Mouse (Mus musculus) natural killer cell, adult 2 months (primary cell): ENCODE results near the gene Soat1.
"Not testable (repeated sequence)": the region's sequence is repeated elsewhere in the genome, so short reads cannot be mapped to it uniquely, and the experiment has no call there.

Experiments used
- DNase-seq, 2 experiments: peaks; one replicate each; pipeline ENCODE4 v3.0.0; 2022; ENCODE audit warnings: low spot score in 2 of 2

Gene Soat1

DNA sequence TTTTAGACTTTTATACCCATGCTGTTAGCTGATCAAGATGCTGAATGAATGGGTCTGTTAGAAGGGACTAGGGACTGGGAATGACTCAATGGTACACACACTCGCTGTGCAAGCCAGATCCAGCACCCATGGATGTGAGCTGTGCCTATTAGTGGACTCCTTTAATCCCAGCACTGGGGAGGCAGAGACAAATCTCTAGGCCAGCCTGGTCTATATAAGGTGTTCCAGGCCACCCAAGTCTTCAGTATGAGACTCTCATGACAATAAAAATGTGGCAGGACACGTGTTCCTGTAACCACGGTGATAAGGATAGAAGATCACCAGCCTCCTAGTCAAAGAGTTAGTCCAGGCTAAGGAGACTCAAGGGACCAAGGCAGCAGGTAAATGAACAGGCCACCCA, 50.1 kb downstream of the Soat1 start:
- DNase-seq: no peak

DNA sequence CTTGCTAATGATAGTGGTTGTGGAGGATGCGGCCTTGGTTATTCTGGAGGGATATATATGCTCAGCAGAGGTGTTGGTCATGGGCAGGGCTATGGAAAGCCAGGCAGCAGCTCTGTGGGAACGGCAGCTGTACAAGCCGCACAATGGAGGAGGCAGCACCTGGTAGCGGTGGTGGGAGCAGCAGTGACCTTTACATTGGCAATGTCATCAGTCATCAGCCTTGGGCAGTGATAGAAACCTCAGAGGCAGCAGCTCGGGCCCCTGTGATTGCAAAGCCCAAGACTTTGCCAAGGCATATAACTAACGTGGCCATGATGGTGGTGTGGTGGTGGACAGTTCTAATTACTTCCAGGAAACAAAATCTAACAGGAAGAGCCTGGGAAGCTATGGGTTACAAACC, 50.6 kb downstream of the Soat1 start:
- no peak for DNase-seq

DNA sequence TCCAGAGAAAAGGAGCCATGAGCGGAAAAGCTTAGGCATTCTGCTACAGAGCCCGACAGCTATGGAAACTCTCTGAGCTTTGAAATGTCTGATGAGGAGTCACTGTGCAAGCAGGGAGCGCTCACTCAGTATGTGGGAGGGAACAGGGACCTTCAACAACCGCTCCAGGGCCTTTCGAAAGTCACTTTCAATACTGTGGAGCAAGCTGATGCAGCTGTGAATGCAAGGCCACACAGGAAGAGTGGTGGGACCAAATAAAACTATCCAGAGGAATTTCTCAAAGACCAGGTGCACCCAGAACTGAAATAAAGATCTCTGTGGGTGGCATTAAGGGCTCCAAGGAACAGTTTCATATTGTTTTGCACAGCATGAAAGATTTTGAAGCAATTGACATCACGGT, 51.3 kb downstream of the Soat1 start:
- DNase-seq: no peak

DNA sequence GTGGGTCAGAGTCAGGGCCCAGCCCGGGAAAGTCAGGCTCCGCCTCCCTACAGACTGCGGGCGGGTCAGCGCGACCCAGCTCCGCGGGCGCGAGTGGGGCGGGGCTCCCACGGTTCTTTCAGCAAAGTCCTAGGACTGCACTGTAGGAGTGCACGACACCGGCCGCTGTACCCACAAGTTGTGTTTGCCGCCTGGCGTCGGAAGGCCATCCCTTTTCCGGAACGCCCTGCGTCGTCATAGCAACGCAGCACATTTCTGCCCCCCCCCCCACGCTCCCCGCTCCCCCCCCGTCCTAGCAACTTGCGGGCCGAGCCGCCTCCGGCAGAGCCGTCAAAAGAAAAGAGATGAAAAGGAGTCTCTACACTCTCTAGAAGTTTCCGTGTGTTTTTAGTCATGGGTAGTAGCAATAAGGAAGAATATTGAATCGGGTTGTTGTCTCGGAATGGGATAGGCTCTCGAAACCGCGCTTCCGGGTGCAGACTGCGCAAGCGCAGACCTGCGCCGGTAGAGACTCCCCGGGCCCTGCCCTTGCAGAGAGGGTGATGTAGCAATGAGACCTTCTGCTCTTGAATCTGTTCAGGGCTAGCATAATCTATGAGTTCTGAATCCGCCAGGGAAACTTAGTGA, 53.3 kb downstream of the Soat1 start, which contains the start of gene Axdnd1:
Gene Axdnd1, minus strand, starts transcription at position 489 of the 627 bp plus-strand sequence.
- DNase-seq: peak; percentile 87 to 89

DNA sequence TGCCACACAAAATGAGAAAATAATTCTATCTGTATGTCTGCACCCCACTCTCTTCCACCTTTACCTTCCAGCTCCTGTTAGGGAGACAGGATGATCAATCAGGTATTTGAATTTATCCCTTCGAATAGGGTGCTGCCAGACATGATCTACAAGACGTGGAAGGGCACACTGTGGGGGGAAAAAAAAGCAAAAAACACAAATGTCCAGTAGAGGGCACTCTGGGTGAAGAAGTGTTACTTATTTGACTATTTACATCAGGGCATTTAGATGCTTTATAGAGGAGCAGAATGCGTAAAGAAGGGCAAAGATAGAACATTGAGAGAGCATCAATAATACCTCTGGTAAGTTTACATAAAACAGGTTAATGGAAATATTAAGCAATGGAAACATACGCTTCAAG, 56.0 kb downstream of the Soat1 start:
- peak; percentile 34 to 57 for DNase-seq

DNA sequence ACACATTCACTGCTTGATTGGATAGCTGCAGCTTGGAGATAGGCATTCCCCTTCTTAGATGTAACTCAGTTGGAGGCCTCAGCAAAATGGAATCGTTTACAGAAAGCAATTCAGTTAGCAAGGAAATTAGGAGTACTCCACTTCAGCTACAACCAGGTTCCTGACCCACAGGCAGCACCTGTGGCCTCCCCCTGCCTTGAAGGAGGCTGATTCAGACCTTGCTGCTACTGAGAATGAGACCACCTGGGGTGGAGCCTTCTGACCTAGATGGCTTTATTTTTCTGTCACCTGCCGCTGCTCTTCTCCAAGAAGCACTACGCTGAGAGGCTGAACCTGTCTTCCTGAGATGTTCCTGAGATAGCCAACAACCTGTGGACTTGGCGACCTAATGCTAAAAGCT, 65.6 kb downstream of the Soat1 start:
- no peak for DNase-seq

DNA sequence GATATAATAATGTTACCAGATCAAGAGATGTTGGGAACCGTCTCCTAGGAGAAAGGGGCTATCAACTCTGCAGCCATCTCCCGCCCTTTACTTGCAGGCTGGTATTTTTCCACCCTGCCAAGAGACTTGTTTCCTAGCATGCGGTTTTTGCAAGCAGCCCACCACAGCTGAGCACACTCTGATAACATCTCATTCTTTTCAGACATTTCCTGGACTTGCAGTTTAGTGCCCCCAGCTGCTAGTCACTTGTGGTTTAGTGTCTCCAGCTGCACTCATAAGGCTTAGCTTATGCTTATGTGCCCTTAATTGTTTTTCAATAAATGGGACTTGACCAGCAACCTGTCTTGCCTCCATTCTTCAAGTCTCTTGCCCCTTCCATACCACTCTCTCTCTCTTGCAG, 66.1 kb downstream of the Soat1 start:
- DNase-seq: peak; percentile 7 to 20

DNA sequence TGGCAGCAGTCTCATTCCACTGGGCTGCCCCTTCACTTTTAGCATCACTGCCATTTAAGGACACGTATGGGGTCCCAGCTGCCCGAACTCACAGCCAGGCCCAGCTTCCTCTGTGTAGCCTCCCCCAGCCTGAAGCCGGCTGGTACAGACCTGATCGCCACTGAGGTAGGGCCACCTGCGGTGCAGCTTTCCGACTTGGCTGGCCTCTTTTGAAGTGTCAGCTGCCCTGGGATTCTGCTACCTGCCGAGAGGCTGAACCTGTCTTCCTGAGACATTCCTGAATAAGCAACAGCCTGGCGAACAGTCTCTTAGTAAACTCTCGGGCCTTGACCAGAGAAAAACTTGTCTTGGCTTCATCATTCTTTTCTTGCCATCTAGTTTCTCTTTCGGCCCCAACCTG, 70.9 kb downstream of the Soat1 start:
- DNase-seq: no peak

DNA sequence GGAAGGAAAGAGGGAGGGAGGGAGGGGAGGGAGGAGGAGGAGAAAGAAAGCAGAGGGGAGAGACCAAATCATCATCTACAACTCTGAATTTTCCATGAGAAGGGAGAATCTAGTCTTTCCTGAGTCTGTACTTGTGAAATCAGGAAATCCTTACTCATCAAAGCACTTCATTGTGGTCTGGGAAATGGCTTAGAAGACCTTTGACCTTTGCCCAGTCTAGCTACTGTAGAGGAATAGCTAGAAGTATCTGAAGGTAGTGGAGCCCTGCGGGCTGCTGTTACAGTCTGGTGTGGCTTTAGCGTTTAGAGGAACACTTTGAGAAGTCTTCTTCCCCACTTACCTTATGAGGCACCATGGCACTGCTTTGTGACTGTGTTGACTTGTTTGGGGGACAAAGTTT, 71.6 kb downstream of the Soat1 start:
- no peak for DNase-seq

DNA sequence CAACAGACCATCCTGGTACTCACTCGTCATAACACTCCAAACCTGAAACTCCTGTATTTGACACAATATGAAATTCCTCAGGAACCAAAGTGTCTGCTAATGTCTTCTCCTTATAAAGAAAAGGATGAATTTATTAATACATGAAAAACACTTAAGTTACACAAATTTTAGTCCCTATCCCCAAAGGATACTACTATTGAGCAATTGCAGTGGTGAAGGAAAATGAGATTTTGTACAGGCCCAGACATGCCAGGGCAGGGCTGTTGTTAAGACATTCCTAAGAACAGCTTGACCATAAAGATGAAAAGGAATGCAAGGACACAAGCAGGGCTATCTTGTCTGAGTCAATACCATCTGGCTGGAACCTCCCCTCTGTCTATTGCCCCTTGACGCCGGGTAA, 74.0 kb downstream of the Soat1 start:
- not testable (repeated sequence) for DNase-seq

DNA sequence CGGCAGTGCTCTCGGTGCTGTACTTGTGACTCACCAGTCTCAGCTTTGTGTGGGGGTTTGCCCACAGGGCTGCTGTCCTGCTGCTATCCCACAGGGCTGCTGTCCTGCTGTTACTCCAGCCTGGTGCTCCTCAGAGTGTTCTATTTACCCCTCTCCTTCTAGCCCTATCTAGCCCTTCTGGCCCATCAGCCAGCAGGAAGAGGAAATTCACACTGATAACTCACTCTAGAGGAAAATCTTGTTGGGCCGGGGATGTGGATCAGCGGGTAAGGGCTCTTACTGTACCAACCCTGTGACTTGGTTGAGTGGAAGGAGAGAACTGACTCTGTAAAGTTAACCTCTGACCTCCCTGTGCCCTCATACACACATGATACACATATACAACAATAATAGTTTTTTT, 81.0 kb downstream of the Soat1 start:
- DNase-seq: no peak

DNA sequence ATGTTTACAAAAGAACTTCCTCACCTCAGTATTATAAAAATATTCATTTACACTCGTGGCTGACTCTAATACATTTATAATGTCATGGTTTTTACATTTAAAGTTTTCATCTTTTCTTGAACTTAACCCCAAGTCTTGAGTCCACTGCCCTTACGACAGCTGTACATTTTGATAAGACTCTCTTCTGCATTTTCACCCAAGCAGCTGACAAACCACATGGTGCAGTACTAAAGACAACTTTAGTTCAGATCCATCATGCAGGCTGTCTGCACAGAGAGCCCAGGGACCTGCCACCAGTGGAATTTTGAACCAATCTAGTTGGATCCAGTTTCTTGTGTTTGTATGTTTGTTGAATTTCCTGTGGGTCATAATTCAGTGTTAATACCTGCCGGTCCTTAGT, 87.3 kb downstream of the Soat1 start:
- no peak for DNase-seq

DNA sequence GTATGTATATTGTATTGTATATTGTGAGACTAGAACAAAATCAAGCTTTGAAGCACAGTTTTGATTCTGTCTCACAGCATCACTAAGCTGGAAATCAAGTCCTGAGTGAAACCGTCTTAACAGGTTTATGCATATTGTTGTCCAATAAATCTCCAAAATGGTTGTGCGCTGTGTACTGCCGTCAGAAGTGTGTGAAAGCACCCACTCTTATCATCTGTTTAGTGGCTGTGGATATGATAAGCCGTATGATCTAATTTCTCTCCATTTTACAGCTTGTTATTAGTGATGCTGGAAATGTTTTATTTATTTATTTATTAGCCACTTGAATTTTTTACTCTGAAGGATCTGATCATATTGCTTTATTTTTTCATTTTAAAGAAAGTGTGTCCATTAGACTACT, 87.9 kb downstream of the Soat1 start:
- no peak for DNase-seq

DNA sequence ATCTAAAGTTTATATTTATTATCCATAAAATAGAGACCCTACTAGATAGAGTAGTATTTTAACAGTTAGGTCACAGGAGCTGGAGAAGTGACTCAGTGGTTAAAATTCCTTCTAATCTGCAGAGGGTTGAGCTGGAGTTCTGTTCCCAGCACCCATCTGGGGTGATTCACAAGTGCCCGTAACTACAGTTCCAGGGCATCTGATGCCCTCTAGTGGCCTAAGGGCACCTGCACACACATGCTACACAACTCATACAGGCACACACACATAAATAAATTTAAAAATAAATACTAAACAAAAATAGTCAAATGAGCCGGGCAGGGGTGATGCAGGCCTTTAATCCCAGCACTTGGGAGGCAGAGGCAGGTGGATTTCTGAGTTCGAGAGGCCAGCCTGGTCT, 92.9 kb downstream of the Soat1 start:
- DNase-seq: no peak
